Mouse (Mus musculus) limb, embryonic 13.5 days (tissue): ENCODE measurements around the gene Mical2. TPM values are rescaled to one million over a fixed set of nuclear protein-coding genes. Genes with fewer than 3 reads are reported as not detected.

Experiments used
- ATAC-seq: fragments of 200-750 bp; cut with Nextera tagmentation; 2 replicates; pipeline ENCODE4 v1.8.0; 2017; ENCODE audit warnings: low read depth, moderate number of reproducible peaks, moderate TSS enrichment; ENCODE audit not compliant: low FRiP score
- H3K27ac ChIP-seq: fragments of 300-500 bp; sonication (generic); 2 replicates; pipeline ENCODE4 v1.5.1; 2015; ENCODE audit warnings: inconsistent platforms, mild to moderate bottlenecking, moderate library complexity
- H3K27me3 ChIP-seq: fragments of 300-500 bp; sonication (generic); 2 replicates; pipeline ENCODE4 v1.6.1; 2015; ENCODE audit warnings: mild to moderate bottlenecking, inconsistent platforms
- H3K36me3 ChIP-seq: fragments of 300-500 bp; sonication (generic); 2 replicates; pipeline ENCODE4 v1.6.1; 2015; ENCODE audit warnings: inconsistent platforms, mild to moderate bottlenecking, moderate library complexity
- H3K4me1 ChIP-seq: fragments of 300-500 bp; sonication (generic); 2 replicates; pipeline ENCODE4 v1.6.1; 2015; ENCODE audit warnings: inconsistent platforms
- H3K4me2 ChIP-seq: fragments of 300-500 bp; sonication (generic); replicated peaks from 2 replicates; pipeline ENCODE4 v1.6.1; 2015; ENCODE audit warnings: inconsistent platforms, mild to moderate bottlenecking, moderate library complexity
- H3K4me3 ChIP-seq: fragments of 300-500 bp; sonication (generic); 2 replicates; pipeline ENCODE4 v1.5.1; 2015; ENCODE audit warnings: moderate library complexity, mild to moderate bottlenecking, inconsistent platforms
- H3K9ac ChIP-seq: fragments of 300-500 bp; sonication (generic); 2 replicates; pipeline ENCODE4 v1.6.1; 2015; ENCODE audit warnings: mild to moderate bottlenecking, inconsistent platforms
- H3K9me3 ChIP-seq: fragments of 300-500 bp; sonication (generic); 2 replicates; pipeline ENCODE4 v1.6.1; 2016; ENCODE audit warnings: inconsistent platforms
- WGBS: fragments of 180-500 bp; shearing (Covaris S2); methylation state at CpG from one replicate; pipeline ENCODE4 v1.1.7; 2015; 5-methylcytosine and 5-hydroxymethylcytosine counted together
- polyA plus RNA-seq: library from polyadenylated mRNA; unstranded; fragments of >200 nt; fragmentation: Nextera tagmentation; extraction: Ambion mirVana; gene quantifications from 2 replicates; pipeline ENCODE4 v1.2.1, GENCODE M21; 2015

Mical2 gene
- polyA plus RNA-seq, 1 experiment from 2014 or later = 2.3 TPM

- Histone ChIP-seq H3K27me3 (no peaks in the 10 kb centered on the region), H3K36me3 (peaks cover 5% of the 10 kb centered on the region; the same call in 1 of the 2 replicates), H3K4me2 (peak overlapping the region; percentile 23; the same call in 1 of the 2 replicates), H3K27ac (no peak overlapping the region), H3K9ac (peak overlapping the region; percentile 13; the same call in 1 of the 2 replicates), H3K9me3 (peaks cover 5% of the 10 kb centered on the region), H3K4me1 (peaks cover 52% of the 10 kb centered on the region), H3K4me3 (no peak overlapping the region)
- peak; percentile 67; the same call in 1 of the 2 replicates for ATAC-seq
- 30% methylated on average over 12 of the region's 12 CpGs for WGBS
Measured at GRCm38 (mm10) chr7:112444152-112444984, 218.7 kb downstream of the Mical2 start.

GRCm38 (mm10) chr7:112444985-112445367, 219.3 kb downstream of the Mical2 start:
- no peak for ATAC-seq
- 14% methylated on average over 9 of the region's 9 CpGs for WGBS

DNA sequence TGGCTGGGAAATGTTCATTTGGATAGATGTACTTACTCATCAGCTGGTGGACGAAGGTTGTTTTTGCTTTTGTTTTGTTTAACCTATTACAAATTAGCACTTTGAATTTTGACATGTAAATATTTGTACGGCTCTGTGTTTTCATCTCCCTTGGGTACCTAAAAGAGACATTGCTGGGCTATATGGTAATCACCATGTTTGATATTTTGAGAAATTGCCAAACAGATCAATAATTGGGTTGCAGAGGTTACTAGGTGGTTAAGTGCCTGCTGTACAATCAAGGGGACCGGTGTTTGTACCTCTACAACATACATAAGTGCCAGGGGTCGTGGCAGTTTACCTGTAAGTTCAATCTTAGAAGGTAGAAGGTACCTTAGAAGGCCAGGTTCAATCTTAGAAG, 220.8 kb downstream of the Mical2 start:
- peaks cover 39% of the 10 kb centered on the region for H3K4me1 ChIP-seq
- H3K4me3 ChIP-seq = no peak overlapping the region
- WGBS = 89% methylated on average over 4 of the region's 4 CpGs
- no peak overlapping the region for H3K27ac ChIP-seq
- H3K27me3 ChIP-seq = no peaks in the 10 kb centered on the region
- peaks cover 5% of the 10 kb centered on the region for H3K9me3 ChIP-seq
- ATAC-seq = no peak
- H3K9ac ChIP-seq = no peak overlapping the region
- no peak overlapping the region for H3K4me2 ChIP-seq
- H3K36me3 ChIP-seq = peaks cover 5% of the 10 kb centered on the region; the same call in 1 of the 2 replicates

More at GRCm38 (mm10) chr7:112444985-112445367, 219.3 kb downstream of the Mical2 start:
- H3K4me3 ChIP-seq = no peak overlapping the region
- peaks cover 5% of the 10 kb centered on the region; the same call in 1 of the 2 replicates for H3K36me3 ChIP-seq
- H3K27me3 ChIP-seq = no peaks in the 10 kb centered on the region
- H3K4me2 ChIP-seq = peak overlapping the region; percentile 23; the same call in 1 of the 2 replicates
- H3K27ac ChIP-seq = no peak overlapping the region
- peak overlapping the region; percentile 13; the same call in 1 of the 2 replicates for H3K9ac ChIP-seq
- H3K4me1 ChIP-seq = peaks cover 52% of the 10 kb centered on the region
- H3K9me3 ChIP-seq = peaks cover 5% of the 10 kb centered on the region

GRCm38 (mm10) chr7:112449954-112450700, 224.5 kb downstream of the Mical2 start:
- H3K27ac ChIP-seq = no peak overlapping the region
- no peak overlapping the region for H3K4me2 ChIP-seq
- 85% methylated on average over 8 of the region's 8 CpGs for WGBS
- no peak overlapping the region for H3K4me3 ChIP-seq
- no peak for ATAC-seq
- H3K4me1 ChIP-seq = peaks cover 28% of the 10 kb centered on the region
- H3K9me3 ChIP-seq = peaks cover 5% of the 10 kb centered on the region
- no peak overlapping the region for H3K9ac ChIP-seq
- no peaks in the 10 kb centered on the region for H3K27me3 ChIP-seq
- H3K36me3 ChIP-seq = peaks cover 5% of the 10 kb centered on the region; the same call in 1 of the 2 replicates

DNA sequence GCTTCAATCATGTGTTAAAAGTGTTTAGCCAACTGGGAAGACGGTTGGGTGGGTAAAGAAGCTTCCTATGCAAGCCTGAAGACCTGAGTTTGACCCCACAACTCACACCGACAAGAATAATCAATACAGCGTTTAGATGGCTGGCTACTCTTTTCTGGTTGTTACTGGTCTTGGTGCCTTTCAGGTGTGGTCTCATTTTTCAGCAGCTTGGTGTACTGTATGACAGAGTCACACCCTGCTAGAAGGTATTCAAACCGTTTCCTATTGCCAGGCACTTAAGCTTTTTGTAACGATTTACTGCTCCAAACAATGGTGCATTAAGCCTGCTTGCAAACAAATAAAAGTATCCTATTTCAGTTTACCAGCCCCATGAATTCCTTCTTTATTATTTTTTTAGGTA, 226.8 kb downstream of the Mical2 start:
- no peaks in the 10 kb centered on the region for H3K9me3 ChIP-seq
- H3K4me2 ChIP-seq = no peak overlapping the region
- no peak for ATAC-seq
- H3K4me3 ChIP-seq = no peak overlapping the region
- H3K27ac ChIP-seq = no peak overlapping the region
- H3K9ac ChIP-seq = no peak overlapping the region
- H3K36me3 ChIP-seq = no peaks in the 10 kb centered on the region
- H3K27me3 ChIP-seq = no peaks in the 10 kb centered on the region
- 44% methylated on average over 5 of the region's 5 CpGs for whole genome bisulfite sequencing
- H3K4me1 ChIP-seq = peaks cover 38% of the 10 kb centered on the region

DNA sequence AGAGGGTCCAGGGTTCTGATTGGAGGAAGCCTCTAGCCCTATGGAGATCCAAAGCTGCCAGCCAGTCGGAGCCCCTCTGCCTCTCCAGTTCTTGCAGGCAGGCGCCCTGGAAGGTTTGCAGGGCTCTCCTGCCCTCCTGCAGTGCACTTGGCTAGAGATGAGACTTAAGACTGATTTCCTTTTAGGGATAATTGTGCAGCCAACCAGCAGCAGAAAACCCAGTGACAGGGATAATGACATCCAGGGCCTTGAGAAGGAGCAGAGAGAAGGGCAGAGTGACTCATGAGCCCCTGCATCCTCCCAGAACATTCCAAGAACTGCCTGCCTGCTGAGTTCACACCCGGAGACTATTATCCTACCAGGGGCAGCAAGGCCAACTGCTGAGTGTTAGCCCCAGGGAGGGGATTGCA, 228.2 kb downstream of the Mical2 start:
- Histone ChIP-seq H3K4me3 (no peak overlapping the region), H3K36me3 (no peaks in the 10 kb centered on the region), H3K27me3 (no peaks in the 10 kb centered on the region), H3K9me3 (no peaks in the 10 kb centered on the region), H3K4me2 (no peak overlapping the region), H3K27ac (peak overlapping the region; percentile 40; the same call in 1 of the 2 replicates), H3K4me1 (peaks cover 48% of the 10 kb centered on the region), H3K9ac (peak overlapping the region; percentile 1; the same call in 1 of the 2 replicates)
- no peak; the same call in 1 of the 2 replicates for ATAC-seq
- 16% methylated on average over 3 of the region's 3 CpGs for WGBS

DNA sequence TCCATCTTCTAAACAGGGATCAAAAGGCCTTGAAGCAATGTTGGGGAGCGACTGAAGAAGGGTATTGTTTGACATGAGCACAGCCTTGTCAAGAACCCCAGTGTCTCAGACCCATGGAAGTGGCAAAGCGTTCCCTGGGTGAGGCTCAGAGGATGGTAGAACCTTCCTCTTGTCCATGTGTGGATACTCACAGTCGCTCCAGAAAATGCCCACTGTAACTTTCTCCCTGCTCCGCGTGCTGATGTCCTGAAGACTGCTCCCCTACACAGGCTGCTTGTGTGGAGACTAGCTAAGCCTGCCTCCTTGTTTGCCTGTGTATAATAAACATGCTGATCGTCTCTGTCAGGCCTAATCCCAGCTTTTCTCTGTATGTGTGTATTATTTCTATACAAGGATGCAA, 228.7 kb downstream of the Mical2 start:
- ATAC-seq = no peak
- WGBS = 62% methylated on average over 6 of the region's 6 CpGs
- Histone ChIP-seq H3K4me1 (peaks cover 51% of the 10 kb centered on the region), H3K4me3 (no peak overlapping the region), H3K36me3 (no peaks in the 10 kb centered on the region), H3K4me2 (no peak overlapping the region), H3K27me3 (no peaks in the 10 kb centered on the region), H3K9ac (0 out of 2 replicates have a peak overlapping the region, but pooled peaks have one; percentile 1), H3K27ac (peak overlapping the region; percentile 40; the same call in 1 of the 2 replicates), H3K9me3 (no peaks in the 10 kb centered on the region)

DNA sequence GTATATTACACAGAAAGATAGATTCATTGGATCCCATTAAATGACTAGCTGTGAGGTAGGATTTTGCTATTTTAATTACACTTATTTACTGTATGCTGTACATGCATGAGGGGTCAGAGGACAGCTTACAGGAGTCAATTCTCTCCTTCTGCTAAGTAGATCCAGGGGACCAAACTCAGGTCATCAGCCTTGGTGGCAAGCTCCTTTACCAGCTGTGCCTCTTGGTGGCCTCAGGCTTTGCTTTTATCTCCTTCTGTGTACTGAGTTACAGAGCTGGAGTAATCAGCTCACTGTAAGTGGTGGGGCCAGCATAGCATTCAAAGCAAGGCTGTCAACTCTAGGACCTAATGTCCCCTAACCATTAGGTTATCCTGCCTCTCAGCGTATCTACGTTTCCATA, 229.3 kb downstream of the Mical2 start:
- Histone ChIP-seq H3K4me3 (no peak overlapping the region), H3K36me3 (no peaks in the 10 kb centered on the region), H3K9me3 (no peaks in the 10 kb centered on the region), H3K9ac (no peak overlapping the region), H3K4me1 (peaks cover 54% of the 10 kb centered on the region), H3K27me3 (no peaks in the 10 kb centered on the region), H3K4me2 (no peak overlapping the region), H3K27ac (no peak overlapping the region)
- WGBS = 94% methylated on average over 2 of the region's 2 CpGs
- ATAC-seq = no peak

DNA sequence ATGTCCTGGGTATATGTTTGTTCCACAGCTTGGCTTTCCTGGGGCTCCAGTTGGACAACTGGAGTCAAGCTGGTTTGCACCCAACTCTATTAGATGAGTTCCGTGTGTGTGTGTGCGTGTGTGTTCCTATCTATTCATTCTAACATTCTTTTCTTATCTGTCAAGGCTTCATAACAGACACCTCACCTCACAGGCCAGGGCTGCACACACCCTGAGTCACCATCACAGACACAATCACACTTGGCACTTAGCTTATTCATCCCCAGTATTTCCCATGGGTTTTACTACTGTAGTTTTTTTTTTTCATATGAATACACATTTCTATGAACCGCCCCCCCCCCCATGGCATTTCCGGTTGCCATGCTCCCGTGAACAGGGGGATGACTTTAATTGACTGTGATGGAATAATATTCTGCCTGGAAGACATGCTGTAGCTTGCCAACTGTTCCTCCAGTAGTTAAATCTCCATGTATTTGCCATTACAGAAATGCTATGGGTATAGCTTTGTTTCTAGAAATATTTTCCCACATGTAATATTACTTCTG, 230.0 kb downstream of the Mical2 start:
- H3K4me3 ChIP-seq = no peak overlapping the region
- no peak for ATAC-seq
- H3K9me3 ChIP-seq = no peaks in the 10 kb centered on the region
- no peaks in the 10 kb centered on the region for H3K27me3 ChIP-seq
- H3K9ac ChIP-seq = no peak overlapping the region
- 81% methylated on average over 5 of the region's 5 CpGs for WGBS
- H3K4me1 ChIP-seq = peaks cover 61% of the 10 kb centered on the region
- no peak overlapping the region for H3K27ac ChIP-seq
- no peaks in the 10 kb centered on the region for H3K36me3 ChIP-seq
- no peak overlapping the region for H3K4me2 ChIP-seq

DNA sequence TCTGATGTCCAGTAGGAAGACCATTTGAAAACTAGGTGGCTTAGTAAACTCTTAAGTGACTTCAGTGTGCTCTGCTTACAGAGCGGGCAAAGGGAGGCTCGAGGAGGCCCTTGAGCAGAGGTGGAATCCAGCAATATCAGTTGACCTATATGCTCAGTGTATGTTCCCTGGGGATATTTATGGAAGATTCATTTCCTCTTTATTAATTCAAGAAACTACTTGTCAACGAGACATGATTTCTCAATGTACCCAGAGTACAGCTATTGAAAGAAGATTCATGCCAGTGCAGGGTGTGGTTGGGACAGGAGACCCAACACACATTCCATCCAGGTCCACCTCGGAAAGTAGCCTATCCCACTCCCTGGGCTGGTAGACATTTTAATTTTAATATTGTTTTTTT, 231.7 kb downstream of the Mical2 start:
- no peak overlapping the region for H3K27ac ChIP-seq
- no peaks in the 10 kb centered on the region for H3K36me3 ChIP-seq
- no peak for ATAC-seq
- no peak overlapping the region for H3K4me3 ChIP-seq
- H3K9ac ChIP-seq = no peak overlapping the region
- no peaks in the 10 kb centered on the region for H3K27me3 ChIP-seq
- H3K9me3 ChIP-seq = no peaks in the 10 kb centered on the region
- H3K4me2 ChIP-seq = no peak overlapping the region
- H3K4me1 ChIP-seq = peaks cover 65% of the 10 kb centered on the region
- 91% methylated on average over 4 of the region's 4 CpGs for WGBS

DNA sequence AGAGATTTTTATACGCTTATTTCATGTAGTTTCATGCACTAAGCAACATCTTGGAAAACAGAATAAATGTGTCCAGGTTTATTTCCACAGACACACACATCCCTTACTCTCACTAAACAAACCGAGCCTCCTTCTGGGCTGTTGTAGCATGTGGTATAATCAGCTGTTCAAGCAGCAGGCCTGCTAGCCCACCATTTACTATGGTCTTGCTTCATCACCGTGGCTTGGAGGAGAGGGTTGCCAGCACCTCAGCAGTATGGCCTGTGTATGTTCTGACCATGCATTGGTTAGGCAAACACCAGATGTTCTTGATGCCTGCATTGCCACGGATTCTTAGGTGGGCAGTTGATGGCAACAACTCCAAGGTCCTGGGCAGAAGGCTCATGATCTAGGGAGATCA, 232.3 kb downstream of the Mical2 start:
- WGBS = 77% methylated on average over 4 of the region's 4 CpGs
- no peaks in the 10 kb centered on the region for H3K9me3 ChIP-seq

DNA sequence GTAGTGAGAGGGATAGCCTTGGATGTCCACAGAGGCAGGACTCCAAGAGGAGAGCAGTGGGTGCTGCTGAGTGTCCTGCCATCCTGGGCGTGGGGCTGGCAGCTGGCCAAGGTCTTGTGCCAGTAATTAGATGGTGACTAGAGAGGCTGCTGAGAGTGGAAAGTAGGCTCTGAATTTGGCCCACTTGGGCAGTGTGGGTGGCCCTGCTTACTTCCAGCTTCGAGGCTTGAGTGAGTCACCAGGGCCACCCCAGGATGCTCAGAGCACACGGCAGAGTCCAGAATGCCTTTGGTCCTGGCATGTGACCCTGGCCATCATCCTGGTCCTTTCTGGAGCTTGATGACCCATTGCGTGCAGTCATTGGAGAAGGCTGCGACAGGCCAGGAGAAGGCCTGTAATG, 232.8 kb downstream of the Mical2 start:
- 0 out of 2 replicates have a peak overlapping the region, but pooled peaks have one; percentile 11 for H3K4me2 ChIP-seq
- H3K4me3 ChIP-seq = no peak overlapping the region
- no peaks in the 10 kb centered on the region for H3K27me3 ChIP-seq
- ATAC-seq = peak; percentile 16; the same call in 1 of the 2 replicates
- 40% methylated on average over 5 of the region's 5 CpGs for WGBS
- no peaks in the 10 kb centered on the region for H3K9me3 ChIP-seq
- no peak overlapping the region; the same call in 1 of the 2 replicates for H3K27ac ChIP-seq
- no peaks in the 10 kb centered on the region for H3K36me3 ChIP-seq
- no peak overlapping the region for H3K9ac ChIP-seq
- H3K4me1 ChIP-seq = peaks cover 74% of the 10 kb centered on the region

More for the DNA sequence above, 232.3 kb downstream of the Mical2 start:
- no peak overlapping the region for H3K9ac ChIP-seq
- no peak overlapping the region for H3K4me3 ChIP-seq
- ATAC-seq = no peak
- H3K4me1 ChIP-seq = peaks cover 69% of the 10 kb centered on the region
- no peaks in the 10 kb centered on the region for H3K27me3 ChIP-seq
- no peaks in the 10 kb centered on the region for H3K36me3 ChIP-seq
- H3K4me2 ChIP-seq = no peak overlapping the region
- no peak overlapping the region for H3K27ac ChIP-seq
